Mouse (Mus musculus): ENCODE measurements around the gene Il4i1. TPM values are rescaled to one million over a fixed set of nuclear protein-coding genes. Genes with fewer than 3 reads are reported as not detected.

The Il4i1 gene
- total and polyA plus RNA-seq, 2 experiments from 2014 or later = 0.62 TPM; not detected in 1

GRCm38 (mm10) chr7:44847772-44848171 lies 31.6 kb downstream of the Il4i1 start:
- DNase-seq (ENCODE audit: low spot score) (no peak), ATAC-seq (ENCODE audit: low FRiP score) (no peak)
- Histone ChIP-seq H3K36me3 (ENCODE audit: insufficient read depth, low read length) (peaks cover 44% of the 10 kb centered on the region), H3K27me3 (ENCODE audit: insufficient read depth, low read length) (no peaks in the 10 kb centered on the region), H3K4me1 (ENCODE audit: insufficient read depth, low read length) (peaks cover 13% of the 10 kb centered on the region; the same call in 1 of the 2 replicates), H3K27ac (ENCODE audit: low read depth, low read length) (peak overlapping the region; percentile 71; the same call in 1 of the 2 replicates), H3K9me3 (ENCODE audit: low read length) (no peaks in the 10 kb centered on the region), H3K9ac (replicated peaks; ENCODE audit: low read length, poor library complexity, severe bottlenecking) (peak overlapping the region; percentile 57), H3K4me2 (ENCODE audit: low read depth, low read length, poor library complexity, severe bottlenecking) (peak overlapping the region; percentile 70), H3K4me3 (ENCODE audit: low read depth, low read length) (peak overlapping the region; percentile 64)
- TF ChIP-seq CTCF (IDR thresholded peaks at IDR 0.05) = no peak
- whole genome bisulfite sequencing = 77% methylated on average over 5 of the region's 5 CpGs

DNA sequence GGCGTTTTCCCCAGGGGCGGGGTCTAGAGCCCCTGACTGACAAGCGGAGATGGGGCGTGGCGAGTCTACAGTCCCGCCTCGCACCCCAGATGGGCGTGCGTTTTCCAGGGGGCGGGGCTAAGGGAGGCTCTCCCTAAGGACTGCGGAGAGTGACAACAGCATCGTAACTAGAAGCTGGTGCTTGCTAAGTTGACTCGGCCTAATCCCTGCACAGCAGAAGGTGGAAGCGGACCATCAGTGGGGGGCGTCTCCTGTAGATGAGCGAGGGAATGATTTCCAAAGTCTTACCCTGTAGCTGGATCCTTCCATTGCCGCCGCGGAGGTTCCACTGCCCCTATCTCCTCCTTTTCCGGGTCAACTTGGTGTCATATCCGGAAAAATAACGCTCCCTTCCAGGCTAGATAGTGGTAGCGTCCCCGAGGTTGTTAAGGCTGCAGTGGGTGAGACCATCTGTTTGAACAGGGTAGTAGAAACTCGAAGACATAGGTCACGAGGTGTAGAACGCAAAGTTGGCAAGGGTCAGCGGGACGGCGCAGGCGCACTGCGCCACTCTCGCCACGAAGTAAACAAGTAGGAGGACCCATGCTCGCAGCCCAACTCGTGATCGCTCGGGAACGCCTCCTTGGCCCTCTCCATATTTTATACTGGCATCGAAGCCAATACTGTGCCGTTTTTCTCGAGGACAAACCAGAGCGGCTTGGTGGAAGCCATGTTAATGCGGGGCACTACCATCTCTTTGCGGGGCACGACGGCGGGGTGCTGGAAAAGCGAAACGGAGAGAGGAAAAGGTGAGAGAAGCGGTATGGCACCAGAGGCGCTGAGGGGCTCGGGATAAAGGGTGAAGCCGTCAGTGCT lies 32.6 kb downstream of the Il4i1 start, which contains the start of the genes Akt1s1 and Tbc1d17:
Gene Akt1s1, plus strand, starts transcription at position 431 of the 855 bp plus-strand sequence.
Gene Tbc1d17, minus strand, starts transcription at position 519 of the 855 bp plus-strand sequence.
- no peaks in the 10 kb centered on the region for H3K9me3 ChIP-seq (ENCODE audit: low read length)
- peak within 1 kb of the TSS; percentile 64 for H3K4me3 ChIP-seq (ENCODE audit: low read depth, low read length)

GRCm38 (mm10) chr7:44849416-44850111 lies 33.4 kb downstream of the Il4i1 start:
- under 1% methylated on average over 41 of the region's 41 CpGs for WGBS
- no peaks in the 10 kb centered on the region for H3K27me3 ChIP-seq (ENCODE audit: insufficient read depth, low read length)
- H3K27ac ChIP-seq (ENCODE audit: low read depth, low read length) = peak overlapping the region; percentile 98
- peak overlapping the region; percentile 87 for H3K9ac ChIP-seq (replicated peaks; ENCODE audit: low read length, poor library complexity, severe bottlenecking)
- no peak for TF ChIP-seq CTCF (IDR thresholded peaks at IDR 0.05)
- peaks cover 29% of the 10 kb centered on the region for H3K36me3 ChIP-seq (ENCODE audit: insufficient read depth, low read length)
- H3K4me1 ChIP-seq (ENCODE audit: insufficient read depth, low read length) = peaks cover 13% of the 10 kb centered on the region; the same call in 1 of the 2 replicates
- no peaks in the 10 kb centered on the region for H3K9me3 ChIP-seq (ENCODE audit: low read length)
- peak overlapping the region; percentile 64 for H3K4me3 ChIP-seq (ENCODE audit: low read depth, low read length)
- ATAC-seq (ENCODE audit: low FRiP score) (peak; percentile 84), DNase-seq (ENCODE audit: low spot score) (peak; percentile 98)
- H3K4me2 ChIP-seq (ENCODE audit: low read depth, low read length, poor library complexity, severe bottlenecking) = peak overlapping the region; percentile 75

More for the DNA sequence above, 32.6 kb downstream of the Il4i1 start, which contains the start of the genes Akt1s1 and Tbc1d17:
- H3K4me1 ChIP-seq (ENCODE audit: insufficient read depth, low read length) = peaks cover 13% of the 10 kb centered on the region; the same call in 1 of the 2 replicates
- DNase-seq (ENCODE audit: low spot score) = peak; percentile 100
- peak within 1 kb of the TSS; percentile 98 for H3K27ac ChIP-seq (ENCODE audit: low read depth, low read length)
- WGBS = under 1% methylated on average over 54 of the region's 54 CpGs
- H3K27me3 ChIP-seq (ENCODE audit: insufficient read depth, low read length) = no peaks in the 10 kb centered on the region
- peak within 1 kb of the TSS; percentile 75 for H3K4me2 ChIP-seq (ENCODE audit: low read depth, low read length, poor library complexity, severe bottlenecking)
- TF ChIP-seq CTCF (IDR thresholded peaks at IDR 0.05) = no peak
- peaks cover 37% of the 10 kb centered on the region for H3K36me3 ChIP-seq (ENCODE audit: insufficient read depth, low read length)
- peak; percentile 90 for ATAC-seq (ENCODE audit: low FRiP score)
- peak within 1 kb of the TSS; percentile 87 for H3K9ac ChIP-seq (replicated peaks; ENCODE audit: low read length, poor library complexity, severe bottlenecking)

DNA sequence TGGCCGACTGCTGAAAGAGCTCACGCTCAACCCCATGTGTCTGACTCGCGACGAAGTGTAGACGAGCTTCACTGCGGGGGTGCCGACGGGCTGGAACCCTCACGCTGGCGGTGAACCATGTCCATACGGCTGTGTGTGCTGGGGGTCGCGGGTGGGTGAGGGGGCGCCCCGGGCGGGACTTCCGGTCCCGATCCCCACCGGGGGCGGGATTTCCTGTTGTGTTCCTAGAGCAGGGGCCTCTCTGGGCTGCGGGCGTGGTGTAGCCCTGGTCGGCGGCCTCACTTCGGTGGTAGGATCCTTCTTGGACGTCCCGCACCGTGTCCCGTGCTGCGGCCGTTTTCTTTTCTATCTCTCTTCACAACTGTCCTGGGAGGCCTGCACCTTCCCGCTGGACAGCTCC lies 34.0 kb downstream of the Il4i1 start:
- Histone ChIP-seq H3K4me2 (ENCODE audit: low read depth, low read length, poor library complexity, severe bottlenecking) (peak overlapping the region; percentile 75), H3K9ac (replicated peaks; ENCODE audit: low read length, poor library complexity, severe bottlenecking) (peak overlapping the region; percentile 87), H3K4me1 (ENCODE audit: insufficient read depth, low read length) (peaks cover 13% of the 10 kb centered on the region; the same call in 1 of the 2 replicates), H3K27me3 (ENCODE audit: insufficient read depth, low read length) (no peaks in the 10 kb centered on the region), H3K9me3 (ENCODE audit: low read length) (no peaks in the 10 kb centered on the region), H3K4me3 (ENCODE audit: low read depth, low read length) (peak overlapping the region; percentile 64), H3K27ac (ENCODE audit: low read depth, low read length) (peak overlapping the region; percentile 98), H3K36me3 (ENCODE audit: insufficient read depth, low read length) (peaks cover 24% of the 10 kb centered on the region)
- DNase-seq (ENCODE audit: low spot score) (peak; percentile 83), ATAC-seq (ENCODE audit: low FRiP score) (peak; percentile 41; the same call in 1 of the 2 replicates)
- TF ChIP-seq CTCF (IDR thresholded peaks at IDR 0.05) = no peak; the same call in 1 of the 2 replicates
- WGBS = under 1% methylated on average over 29 of the region's 33 CpGs

GRCm38 (mm10) chr7:44850789-44851624 lies 34.8 kb downstream of the Il4i1 start:
- no peak for TF ChIP-seq CTCF (IDR thresholded peaks at IDR 0.05)
- Histone ChIP-seq H3K9me3 (ENCODE audit: low read length) (no peaks in the 10 kb centered on the region), H3K9ac (replicated peaks; ENCODE audit: low read length, poor library complexity, severe bottlenecking) (peak overlapping the region; percentile 87), H3K36me3 (ENCODE audit: insufficient read depth, low read length) (peaks cover 15% of the 10 kb centered on the region), H3K4me2 (ENCODE audit: low read depth, low read length, poor library complexity, severe bottlenecking) (peak overlapping the region; percentile 75), H3K27ac (ENCODE audit: low read depth, low read length) (peak overlapping the region; percentile 98), H3K4me1 (ENCODE audit: insufficient read depth, low read length) (peaks cover 13% of the 10 kb centered on the region; the same call in 1 of the 2 replicates), H3K27me3 (ENCODE audit: insufficient read depth, low read length) (no peaks in the 10 kb centered on the region), H3K4me3 (ENCODE audit: low read depth, low read length) (peak overlapping the region; percentile 64)
- DNase-seq (ENCODE audit: low spot score) = no peak
- no peak for ATAC-seq (ENCODE audit: low FRiP score)
- WGBS = 82% methylated on average over 8 of the region's 8 CpGs
